Mouse (Mus musculus) embryonic facial prominence, embryonic 10.5 days (tissue): ENCODE data around the gene Spon1. TPM values are rescaled to one million over a fixed set of nuclear protein-coding genes. Genes with fewer than 3 reads are reported as not detected.
A peak's percentile ranks its signal among the peaks of the same experiment; 100 is the strongest.

Experiments used
- DNase-seq: peaks from one replicate; pipeline ENCODE4 v3.0.0-alpha.2; 2017; ENCODE audit warnings: low spot score
- H3K27ac ChIP-seq: fragments of 300-500 bp; sonication (generic); replicated peaks from 2 replicates; pipeline ENCODE4 v1.5.1; 2016; ENCODE audit warnings: mild to moderate bottlenecking
- H3K27me3 ChIP-seq: fragments of 300-500 bp; sonication (generic); replicated peaks from 2 replicates; pipeline ENCODE4 v1.6.1; 2016; ENCODE audit warnings: low read depth, mild to moderate bottlenecking; ENCODE audit not compliant: poor library complexity, severe bottlenecking
- H3K36me3 ChIP-seq: fragments of 300-500 bp; sonication (generic); replicated peaks from 2 replicates; pipeline ENCODE4 v1.6.1; 2016; ENCODE audit warnings: mild to moderate bottlenecking, moderate library complexity
- H3K4me1 ChIP-seq: fragments of 300-500 bp; sonication (generic); 2 replicates; pipeline ENCODE4 v1.6.1; 2016
- H3K4me3 ChIP-seq: fragments of 300-500 bp; sonication (generic); 2 replicates; pipeline ENCODE4 v1.5.1; 2016; ENCODE audit warnings: mild to moderate bottlenecking, moderate library complexity
- H3K9me3 ChIP-seq: fragments of 300-500 bp; sonication (generic); 2 replicates; pipeline ENCODE4 v1.6.1; 2016; ENCODE audit warnings: mild to moderate bottlenecking
- WGBS: fragments of 180-500 bp; shearing (Covaris S2); methylation state at CpG from one replicate; pipeline ENCODE4 v1.1.7; 2016; 5-methylcytosine and 5-hydroxymethylcytosine counted together
- polyA plus RNA-seq: library from polyadenylated mRNA; unstranded; fragments of >200 nt; fragmentation: Nextera tagmentation; extraction: Ambion mirVana; gene quantifications from 2 replicates; pipeline ENCODE4 v1.2.1, GENCODE M21; 2016

The Spon1 gene
- 22.3 and 22.8 TPM in 2 replicates for polyA plus RNA-seq

GRCm38 (mm10) chr7:113765667-113766497, at the start of gene Spon1:
Gene Spon1 (plus strand): TSS chr7:113765998.
- WGBS, result under 1% methylated on average over 56 of the region's 56 CpGs
- peak; percentile 81 for DNase-seq
- H3K36me3 ChIP-seq, result peaks cover 4% of the 10 kb centered on the region; the same call in 1 of the 2 replicates
- H3K4me3 ChIP-seq, result peak within 1 kb of the TSS; percentile 73
- peaks cover 50% of the 10 kb centered on the region for H3K4me1 ChIP-seq
- peak within 1 kb of the TSS; percentile 84 for H3K27ac ChIP-seq
- H3K27me3 ChIP-seq, result peaks cover 58% of the 10 kb centered on the region
- H3K9me3 ChIP-seq, result peaks cover 7% of the 10 kb centered on the region

DNA sequence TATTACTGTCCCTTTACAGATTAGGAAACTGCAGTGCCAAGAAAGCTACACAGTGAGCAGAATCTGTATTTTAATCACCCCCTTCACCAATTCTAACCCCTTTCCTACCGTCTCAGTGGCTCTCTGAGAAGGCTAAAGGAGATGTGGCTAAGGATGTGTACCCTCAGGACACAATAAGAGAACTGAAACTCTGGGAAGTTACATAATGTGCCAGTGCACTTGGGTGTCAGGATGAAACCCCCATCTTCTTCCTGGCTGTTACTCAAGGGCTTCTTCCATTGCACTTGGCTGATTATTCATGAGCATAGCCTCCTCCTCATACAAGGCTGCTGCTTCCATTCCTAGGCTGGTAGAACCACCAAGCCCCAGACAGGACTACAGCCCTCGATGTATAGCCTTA, 43.8 kb upstream of the Spon1 start:
- Histone ChIP-seq H3K27ac (no peak overlapping the region), H3K27me3 (no peaks in the 10 kb centered on the region)
- DNase-seq, result no peak

DNA sequence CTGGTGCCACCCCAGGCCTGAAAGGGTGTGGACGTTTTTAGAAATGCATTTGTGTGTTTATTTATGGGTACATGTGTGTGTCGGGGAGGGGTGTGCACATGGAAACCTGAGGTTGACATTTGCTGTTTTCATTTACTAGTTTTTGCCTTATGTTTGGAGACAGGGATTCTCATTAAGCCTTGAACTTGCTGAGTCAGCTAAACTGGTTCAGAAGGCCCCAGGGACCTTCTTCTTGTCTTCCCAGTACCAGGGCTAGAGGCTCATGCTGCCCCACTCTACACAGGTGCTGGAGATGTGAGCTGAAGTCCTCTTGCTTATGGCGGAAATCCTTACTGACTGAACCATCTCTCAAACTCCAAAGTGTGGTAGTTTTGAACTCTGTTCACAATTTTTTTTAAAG, 41.9 kb upstream of the Spon1 start:
- Histone ChIP-seq H3K36me3 (no peaks in the 10 kb centered on the region), H3K27me3 (no peaks in the 10 kb centered on the region), H3K27ac (no peak overlapping the region), H3K9me3 (no peaks in the 10 kb centered on the region), H3K4me1 (peaks cover 12% of the 10 kb centered on the region), H3K4me3 (no peak overlapping the region)
- no peak for DNase-seq
- WGBS, result 82% methylated on average over 3 of the region's 3 CpGs

More for the DNA sequence above, 43.8 kb upstream of the Spon1 start:
- no peaks in the 10 kb centered on the region for H3K36me3 ChIP-seq
- H3K4me3 ChIP-seq, result no peak overlapping the region
- H3K9me3 ChIP-seq, result no peaks in the 10 kb centered on the region
- WGBS, result 82% methylated on average over 2 of the region's 2 CpGs
- no peaks in the 10 kb centered on the region for H3K4me1 ChIP-seq

- no peaks in the 10 kb centered on the region for H3K9me3 ChIP-seq
- no peak overlapping the region; the same call in 1 of the 2 replicates for H3K27ac ChIP-seq
- WGBS, result 59% methylated on average over 8 of the region's 8 CpGs
- peaks cover 20% of the 10 kb centered on the region for H3K4me1 ChIP-seq
- peak; percentile 28 for DNase-seq
- H3K27me3 ChIP-seq, result no peaks in the 10 kb centered on the region
- H3K4me3 ChIP-seq, result no peak overlapping the region
- no peaks in the 10 kb centered on the region for H3K36me3 ChIP-seq
These were observed 37.6 kb upstream of the Spon1 start for GRCm38 (mm10) chr7:113727999-113728713.

DNA sequence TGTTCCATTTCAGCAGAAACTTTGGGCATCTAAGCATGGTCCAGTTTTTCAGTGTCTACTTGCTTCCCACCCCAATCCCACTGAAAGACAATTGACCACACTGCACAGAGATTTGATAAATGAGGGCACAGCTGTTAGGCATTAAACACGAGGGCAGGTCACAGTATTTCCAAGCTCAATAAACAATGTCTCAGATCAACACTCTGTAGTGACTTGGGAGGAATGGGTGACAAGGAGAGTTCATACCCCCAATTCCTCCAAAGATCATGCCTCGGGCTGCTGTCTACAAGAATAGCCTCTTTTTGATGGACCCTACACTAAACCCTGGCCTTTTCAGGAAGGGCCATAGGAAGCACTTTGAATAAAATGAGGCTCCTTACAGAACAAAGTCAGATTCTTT, 36.9 kb upstream of the Spon1 start:
- H3K4me3 ChIP-seq, result no peak overlapping the region
- no peaks in the 10 kb centered on the region for H3K27me3 ChIP-seq
- H3K9me3 ChIP-seq, result no peaks in the 10 kb centered on the region
- H3K36me3 ChIP-seq, result no peaks in the 10 kb centered on the region
- WGBS, result 26% methylated on average over 2 of the region's 2 CpGs
- H3K4me1 ChIP-seq, result peaks cover 20% of the 10 kb centered on the region
- no peak overlapping the region; the same call in 1 of the 2 replicates for H3K27ac ChIP-seq
- peak; percentile 29 for DNase-seq

DNA sequence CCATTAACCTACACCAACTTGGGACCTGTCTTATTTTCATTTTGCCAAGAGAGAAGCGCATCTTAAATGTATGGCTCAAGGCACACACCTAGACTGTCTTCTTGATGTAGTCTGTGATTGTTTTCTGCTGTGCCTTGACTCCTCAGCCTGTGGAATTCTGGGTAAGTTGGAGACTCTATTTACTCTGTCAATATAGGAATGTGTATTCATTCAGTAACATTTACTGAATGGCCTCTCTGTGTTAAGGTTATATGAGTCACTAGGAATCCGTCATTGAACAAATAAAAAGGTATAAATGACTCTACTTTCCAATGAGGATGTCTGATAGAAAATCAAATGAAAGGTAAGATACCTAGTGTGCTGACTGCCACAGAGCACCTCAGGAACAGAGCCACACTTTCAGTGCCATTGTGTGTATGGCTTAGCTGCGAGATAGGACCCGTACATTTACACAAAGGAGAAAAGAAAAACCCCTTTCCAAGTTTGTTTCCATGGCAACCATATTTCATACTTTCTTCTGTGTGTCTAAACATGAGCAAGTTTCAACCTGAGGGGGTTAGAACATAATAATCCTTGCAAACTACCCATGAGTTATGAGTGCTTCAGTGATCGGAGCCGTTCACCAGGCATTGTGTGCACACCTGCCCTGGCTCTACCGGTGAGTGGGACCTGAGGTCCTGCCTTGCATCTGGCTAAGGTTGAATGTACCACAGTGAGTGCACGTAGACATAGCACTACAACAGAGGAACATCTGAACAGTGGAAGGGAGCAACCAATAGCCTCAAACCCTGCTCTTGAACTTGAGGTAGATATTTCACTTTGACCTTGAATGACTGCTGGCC, 35.2 kb upstream of the Spon1 start:
- Histone ChIP-seq H3K9me3 (no peaks in the 10 kb centered on the region), H3K36me3 (no peaks in the 10 kb centered on the region), H3K4me1 (peaks cover 20% of the 10 kb centered on the region), H3K27me3 (no peaks in the 10 kb centered on the region), H3K4me3 (no peak overlapping the region), H3K27ac (no peak overlapping the region)
- DNase-seq, result no peak
- WGBS, result 93% methylated on average over 8 of the region's 8 CpGs

GRCm38 (mm10) chr7:113737790-113738362, 27.9 kb upstream of the Spon1 start:
- Histone ChIP-seq H3K27ac (no peak overlapping the region), H3K36me3 (no peaks in the 10 kb centered on the region), H3K9me3 (no peaks in the 10 kb centered on the region), H3K4me3 (no peak overlapping the region), H3K27me3 (no peaks in the 10 kb centered on the region), H3K4me1 (0 out of 2 replicates have a peak, but pooled peaks cover 6% of the 10 kb centered on the region)
- WGBS, result 90% methylated on average over 9 of the region's 9 CpGs
- DNase-seq, result no peak

GRCm38 (mm10) chr7:113739181-113739580, 26.6 kb upstream of the Spon1 start:
- no peak overlapping the region for H3K4me3 ChIP-seq
- H3K27ac ChIP-seq, result no peak overlapping the region
- H3K9me3 ChIP-seq, result no peaks in the 10 kb centered on the region
- WGBS, result 82% methylated on average over 7 of the region's 7 CpGs
- H3K4me1 ChIP-seq, result peaks cover 14% of the 10 kb centered on the region
- no peak for DNase-seq
- H3K27me3 ChIP-seq, result no peaks in the 10 kb centered on the region
- H3K36me3 ChIP-seq, result no peaks in the 10 kb centered on the region

GRCm38 (mm10) chr7:113742644-113743043, 23.2 kb upstream of the Spon1 start:
- WGBS, result 87% methylated on average over 4 of the region's 4 CpGs
- Histone ChIP-seq H3K9me3 (no peaks in the 10 kb centered on the region), H3K36me3 (no peaks in the 10 kb centered on the region), H3K4me3 (no peak overlapping the region), H3K27ac (no peak overlapping the region), H3K4me1 (peaks cover 15% of the 10 kb centered on the region), H3K27me3 (no peaks in the 10 kb centered on the region)
- no peak for DNase-seq

- Histone ChIP-seq H3K27ac (no peak overlapping the region), H3K4me1 (peaks cover 15% of the 10 kb centered on the region), H3K27me3 (no peaks in the 10 kb centered on the region), H3K9me3 (no peaks in the 10 kb centered on the region), H3K4me3 (no peak overlapping the region), H3K36me3 (no peaks in the 10 kb centered on the region)
- no peak for DNase-seq
- 27% methylated on average over 5 of the region's 5 CpGs for WGBS
These were observed 21.8 kb upstream of the Spon1 start for GRCm38 (mm10) chr7:113743982-113744381.

DNA sequence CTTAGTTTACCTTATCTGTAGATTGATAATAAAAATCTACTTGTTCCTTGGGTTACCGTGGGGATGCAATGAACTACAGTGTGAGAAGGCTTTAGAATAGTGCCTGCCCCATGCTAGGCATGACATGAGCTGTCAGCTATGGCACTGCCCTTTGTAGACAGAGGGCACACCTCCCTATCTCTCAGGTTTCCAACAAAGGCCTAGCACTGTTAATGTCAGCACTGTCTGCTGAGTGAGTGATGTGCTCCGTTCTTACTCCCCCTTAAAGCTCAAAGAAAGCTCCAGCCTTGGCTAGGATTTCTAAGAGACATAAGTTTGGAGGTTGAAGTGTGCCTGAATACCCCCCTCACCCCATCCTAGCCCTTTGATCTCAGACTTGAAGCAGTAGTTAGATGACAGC, 9.2 kb upstream of the Spon1 start:
- no peaks in the 10 kb centered on the region for H3K9me3 ChIP-seq
- no peak overlapping the region for H3K27ac ChIP-seq
- H3K4me3 ChIP-seq, result no peak overlapping the region
- DNase-seq, result no peak
- 90% methylated on average over 2 of the region's 2 CpGs for WGBS
- no peaks in the 10 kb centered on the region for H3K4me1 ChIP-seq
- peaks cover 18% of the 10 kb centered on the region for H3K27me3 ChIP-seq
- no peaks in the 10 kb centered on the region for H3K36me3 ChIP-seq

GRCm38 (mm10) chr7:113759212-113759611, 6.6 kb upstream of the Spon1 start:
- Histone ChIP-seq H3K4me3 (no peak overlapping the region), H3K27ac (no peak overlapping the region), H3K27me3 (peaks cover 24% of the 10 kb centered on the region), H3K4me1 (no peaks in the 10 kb centered on the region), H3K36me3 (peaks cover 4% of the 10 kb centered on the region; the same call in 1 of the 2 replicates), H3K9me3 (peaks cover 7% of the 10 kb centered on the region)
- WGBS, result 10% methylated on average over 1 of the region's 1 CpGs
- DNase-seq, result peak; percentile 53
